Comparison of ENCODE assay signal across 8 mouse cellular contexts in genomic region chrX:38455890-38456634, GRCm38 (mm10). TPM values are rescaled to one million over a fixed set of nuclear protein-coding genes. Genes with fewer than 3 reads are reported as not detected.
DNase-seq lines count a peak whose midpoint lies in the region; ATAC-seq and TF ChIP-seq lines count a peak whose summit lies in the region.

Gene Lamp2, minus strand, starts transcription at chrX:38456454.

- no peak for TF ChIP-seq CTCF in liver, embryonic 14.5 days (IDR thresholded peaks at IDR 0.05; ENCODE audit: low read depth)
- TF ChIP-seq CTCF in stomach, postnatal 0 days (IDR thresholded peaks at IDR 0.05; ENCODE audit: low read depth), result no peak

- H3K27me3 ChIP-seq in forebrain, embryonic 10.5 days (ENCODE audit: poor library complexity, severe bottlenecking), result no peaks in the 10 kb centered on the region
- no peaks in the 10 kb centered on the region for H3K27me3 ChIP-seq in heart, embryonic 15.5 days
- no peaks in the 10 kb centered on the region for H3K27me3 ChIP-seq in liver, embryonic 14.5 days (ENCODE audit: control insufficient read depth, insufficient read depth, low read length)
- no peaks in the 10 kb centered on the region for H3K27me3 ChIP-seq in neural tube, embryonic 11.5 days (ENCODE audit: control insufficient read depth, insufficient read depth, low read length)
- H3K27me3 ChIP-seq in stomach, postnatal 0 days (ENCODE audit: control insufficient read depth, insufficient read depth, low read length), result no peaks in the 10 kb centered on the region

- no peak for TF ChIP-seq EP300 in liver, embryonic 14.5 days (IDR thresholded peaks at IDR 0.05; ENCODE audit: low read depth)
- TF ChIP-seq EP300 in stomach, postnatal 0 days (optimal IDR thresholded peaks at IDR 0.05), result no peak

- peak within 1 kb of the TSS; percentile 88 for H3K27ac ChIP-seq in forebrain, embryonic 10.5 days
- H3K27ac ChIP-seq in heart, embryonic 15.5 days, result peak within 1 kb of the TSS; percentile 85
- 0 out of 2 replicates have a peak within 1 kb of the TSS, but pooled peaks have one; percentile 27 for H3K27ac ChIP-seq in liver, embryonic 14.5 days
- 0 out of 2 replicates have a peak within 1 kb of the TSS, but pooled peaks have one; percentile 53 for H3K27ac ChIP-seq in neural tube, embryonic 11.5 days (ENCODE audit: low read depth, low read length)
- peak within 1 kb of the TSS; percentile 84 for H3K27ac ChIP-seq in stomach, postnatal 0 days (replicated peaks)

- 22% methylated on average over 47 of the region's 47 CpGs for WGBS in forebrain, embryonic 10.5 days
- 6% methylated on average over 45 of the region's 47 CpGs for WGBS in heart, embryonic 15.5 days
- WGBS in liver, embryonic 14.5 days (ENCODE audit: insufficient replicate concordance), result 8% methylated on average over 47 of the region's 47 CpGs
- WGBS in neural tube, embryonic 11.5 days, result 15% methylated on average over 45 of the region's 47 CpGs
- 16% methylated on average over 42 of the region's 47 CpGs for WGBS in stomach, postnatal 0 days

- H3K9me3 ChIP-seq in forebrain, embryonic 10.5 days, result no peaks in the 10 kb centered on the region
- H3K9me3 ChIP-seq in heart, embryonic 15.5 days (replicated peaks), result no peaks in the 10 kb centered on the region
- no peaks in the 10 kb centered on the region for H3K9me3 ChIP-seq in liver, embryonic 14.5 days (ENCODE audit: control insufficient read depth, low read length)
- no peaks in the 10 kb centered on the region for H3K9me3 ChIP-seq in neural tube, embryonic 11.5 days (ENCODE audit: control insufficient read depth, low read length)
- no peaks in the 10 kb centered on the region for H3K9me3 ChIP-seq in stomach, postnatal 0 days (ENCODE audit: control insufficient read depth, low read length)

- peak within 1 kb of the TSS; percentile 66 for H3K9ac ChIP-seq in heart, embryonic 15.5 days
- H3K9ac ChIP-seq in liver, embryonic 14.5 days (replicated peaks), result peak within 1 kb of the TSS; percentile 79
- peak within 1 kb of the TSS; percentile 72 for H3K9ac ChIP-seq in neural tube, embryonic 11.5 days (ENCODE audit: low read length)
- peak within 1 kb of the TSS; percentile 67 for H3K9ac ChIP-seq in stomach, postnatal 0 days (ENCODE audit: low read length)

- peaks cover 11% of the 10 kb centered on the region for H3K36me3 ChIP-seq in forebrain, embryonic 10.5 days (replicated peaks)
- no peaks in the 10 kb centered on the region for H3K36me3 ChIP-seq in heart, embryonic 15.5 days
- H3K36me3 ChIP-seq in liver, embryonic 14.5 days (replicated peaks; ENCODE audit: control insufficient read depth, insufficient read depth, low read depth), result no peaks in the 10 kb centered on the region
- no peaks in the 10 kb centered on the region for H3K36me3 ChIP-seq in neural tube, embryonic 11.5 days (ENCODE audit: control insufficient read depth, insufficient read depth, low read length)
- H3K36me3 ChIP-seq in stomach, postnatal 0 days (ENCODE audit: control insufficient read depth, insufficient read depth, low read length), result no peaks in the 10 kb centered on the region

- ATAC-seq in heart, embryonic 15.5 days (replicated peaks; ENCODE audit: insufficient number of reproducible peaks, insufficient read depth, low FRiP score, low read depth), result peak; percentile 95
- peak; percentile 93 for ATAC-seq in liver, embryonic 14.5 days (ENCODE audit: insufficient read depth)
- ATAC-seq in neural tube, embryonic 11.5 days (ENCODE audit: insufficient read depth, low FRiP score, low TSS enrichment), result peak; percentile 98
- peak; percentile 97 for ATAC-seq in stomach, postnatal 0 days (ENCODE audit: low FRiP score, low TSS enrichment)

- H3K4me3 ChIP-seq in forebrain, embryonic 10.5 days, result peak within 1 kb of the TSS; percentile 67
- H3K4me3 ChIP-seq in heart, embryonic 15.5 days, result peak within 1 kb of the TSS; percentile 66
- peak within 1 kb of the TSS; percentile 76 to 98 for H3K4me3 ChIP-seq in liver, embryonic 14.5 days (ENCODE audit: insufficient read depth in 1 of 2, low read depth in 2 of 2, low read length in 2 of 2)
- peak within 1 kb of the TSS; percentile 58 for H3K4me3 ChIP-seq in neural tube, embryonic 11.5 days (ENCODE audit: low read depth, low read length)
- peak within 1 kb of the TSS; percentile 57 for H3K4me3 ChIP-seq in stomach, postnatal 0 days (ENCODE audit: low read depth, low read length)

- peaks cover 5% of the 10 kb centered on the region for H3K4me1 ChIP-seq in forebrain, embryonic 10.5 days
- 0 out of 2 replicates have a peak, but pooled peaks cover 5% of the 10 kb centered on the region for H3K4me1 ChIP-seq in heart, embryonic 15.5 days (replicated peaks)
- H3K4me1 ChIP-seq in liver, embryonic 14.5 days (replicated peaks; ENCODE audit: control insufficient read depth in 2 of 2, insufficient read depth in 2 of 2, low read length in 1 of 2), result no peaks in the 10 kb centered on the region; a peak in 1 of 4 replicates
- no peaks in the 10 kb centered on the region for H3K4me1 ChIP-seq in neural tube, embryonic 11.5 days (ENCODE audit: control insufficient read depth, insufficient read depth, low read length)
- H3K4me1 ChIP-seq in stomach, postnatal 0 days (replicated peaks; ENCODE audit: control insufficient read depth, insufficient read depth), result no peaks in the 10 kb centered on the region

- DNase-seq in CD8-positive naive resting alpha-beta T cell, adult 2 months (ENCODE audit: low read depth in 2 of 2, low spot score in 2 of 2), result peak; percentile 33 to 64
- DNase-seq in c-Kit-positive CD71-negative TER-119-negative erythroid progenitor cells, embryonic 14.5 days (ENCODE audit: low read depth), result peak; percentile 53
- DNase-seq in forebrain, embryonic 10.5 days (ENCODE audit: extremely low spot score, low spot score), result peak; percentile 74
- peak; percentile 88 to 92 for DNase-seq in kidney, postnatal 25 days
- DNase-seq in liver, embryonic 14.5 days (ENCODE audit: low read depth in 3 of 3, low spot score in 3 of 3), result peak; percentile 69 to 74 (median 71)
- peak; percentile 75 for DNase-seq in neural tube, embryonic 11.5 days (ENCODE audit: low spot score)
- DNase-seq in stomach, postnatal 0 days (ENCODE audit: low spot score), result peak; percentile 82

- H3K4me2 ChIP-seq in heart, embryonic 15.5 days, result peak within 1 kb of the TSS; percentile 57
- H3K4me2 ChIP-seq in liver, embryonic 14.5 days (ENCODE audit: low read depth), result peak within 1 kb of the TSS; percentile 73
- peak within 1 kb of the TSS; percentile 42 for H3K4me2 ChIP-seq in neural tube, embryonic 11.5 days (ENCODE audit: low read depth)
- H3K4me2 ChIP-seq in stomach, postnatal 0 days (replicated peaks; ENCODE audit: low read depth), result peak within 1 kb of the TSS; percentile 53

RNA-seq across cellular contexts. Expression of gene Lamp2, which starts in this region (rescaled TPM):
- polyA plus RNA-seq in forebrain, embryonic 10.5 days (2016; fragmentation: Nextera tagmentation; extraction: Ambion mirVana), result 59.5 and 68.4 TPM in 2 replicates
- polyA plus RNA-seq in heart, embryonic 15.5 days (2015; fragmentation: Nextera tagmentation; extraction: Ambion mirVana), result 133 and 143 TPM in 2 replicates
- 26.3 and 30.6 TPM in 2 replicates for polyA plus RNA-seq in liver, embryonic 14.5 days (2012; rRNA removed)
- polyA plus RNA-seq in liver, embryonic 14.5 days (2014; fragmentation: Nextera tagmentation; extraction: Ambion mirVana), result 77.2 and 79.2 TPM in 2 replicates
- polyA plus RNA-seq in neural tube, embryonic 11.5 days (2014; fragmentation: Nextera tagmentation; extraction: Ambion mirVana), result 90.3 and 91.5 TPM in 2 replicates
- 131 and 147 TPM in 2 replicates for polyA plus RNA-seq in stomach, postnatal 0 days (2015; fragmentation: Nextera tagmentation; extraction: Ambion mirVana)

Comparison
In these comparisons a context has a peak if more than half of its experiments do, and no peak if none do; other contexts are left out.
1. Peak in every context shown above with its lines: DNase-seq, ATAC-seq, H3K4me3 ChIP-seq and H3K27ac ChIP-seq.
2. H3K27ac ChIP-seq: peak in every context shown above with its lines; median percentile 88 in forebrain, embryonic 10.5 days; 85 in heart, embryonic 15.5 days; 84 in stomach, postnatal 0 days; 53 in neural tube, embryonic 11.5 days; 27 in liver, embryonic 14.5 days.